Mouse (Mus musculus): ENCODE measurements around the gene Diras2.
A peak's percentile ranks its signal among the peaks of the same experiment; 100 is the strongest.
"Not testable (repeated sequence)": the region's sequence is repeated elsewhere in the genome, so short reads cannot be mapped to it uniquely, and the experiment has no call there.

Gene Diras2

GRCm38 (mm10) chr13:52518377-52518776 is 12.7 kb downstream of the Diras2 start:
- no peak for DNase-seq (ENCODE audit: low spot score)

GRCm38 (mm10) chr13:52517021-52517420 is 14.1 kb downstream of the Diras2 start:
- DNase-seq (ENCODE audit: low spot score) = no peak

GRCm38 (mm10) chr13:52516561-52516960 is 14.5 kb downstream of the Diras2 start:
- no peak for DNase-seq (ENCODE audit: low spot score)

GRCm38 (mm10) chr13:52516051-52516450 is 15.0 kb downstream of the Diras2 start:
- no peak for DNase-seq (ENCODE audit: low spot score)

GRCm38 (mm10) chr13:52513554-52513953 is 17.5 kb downstream of the Diras2 start:
- DNase-seq (ENCODE audit: low spot score) = no peak

GRCm38 (mm10) chr13:52512356-52512755 is 18.7 kb downstream of the Diras2 start:
- no peak for DNase-seq (ENCODE audit: low spot score)

GRCm38 (mm10) chr13:52510172-52510880 is 20.8 kb downstream of the Diras2 start:
- no peak for DNase-seq (ENCODE audit: low spot score)

GRCm38 (mm10) chr13:52507460-52508293 is 23.4 kb downstream of the Diras2 start:
- DNase-seq (ENCODE audit: low spot score) = no peak

- DNase-seq (ENCODE audit: low spot score) = not testable (repeated sequence)
These were observed 24.3 kb downstream of the Diras2 start for GRCm38 (mm10) chr13:52506822-52507221.

GRCm38 (mm10) chr13:52505683-52506285 is 25.3 kb downstream of the Diras2 start:
- DNase-seq (ENCODE audit: low spot score) = not testable (repeated sequence)

GRCm38 (mm10) chr13:52501686-52502085 is 29.4 kb downstream of the Diras2 start:
- peak; percentile 41 for DNase-seq (ENCODE audit: low spot score)

- DNase-seq (ENCODE audit: low spot score) = no peak
These were observed 34.0 kb downstream of the Diras2 start for GRCm38 (mm10) chr13:52497029-52497550.

- no peak for DNase-seq (ENCODE audit: low spot score)
These were observed 42.3 kb downstream of the Diras2 start for GRCm38 (mm10) chr13:52488821-52489220.

GRCm38 (mm10) chr13:52484064-52484463 is 47.0 kb downstream of the Diras2 start:
- no peak for DNase-seq (ENCODE audit: low spot score)

- DNase-seq (ENCODE audit: low spot score) = no peak
These were observed 49.3 kb downstream of the Diras2 start for GRCm38 (mm10) chr13:52481786-52482185.

- no peak for DNase-seq (ENCODE audit: low spot score)
These were observed 51.9 kb downstream of the Diras2 start for GRCm38 (mm10) chr13:52479146-52479545.

GRCm38 (mm10) chr13:52476998-52477601 is 54.0 kb downstream of the Diras2 start:
- no peak for DNase-seq (ENCODE audit: low spot score)

GRCm38 (mm10) chr13:52476222-52476621 is 54.9 kb downstream of the Diras2 start:
- no peak for DNase-seq (ENCODE audit: low spot score)

- no peak for DNase-seq (ENCODE audit: low spot score)
These were observed 55.8 kb downstream of the Diras2 start for GRCm38 (mm10) chr13:52475264-52475663.

- DNase-seq (ENCODE audit: low spot score) = no peak
These were observed 56.3 kb downstream of the Diras2 start for GRCm38 (mm10) chr13:52474807-52475206.

- peak; percentile 46 for DNase-seq (ENCODE audit: low spot score)
These were observed 61.0 kb downstream of the Diras2 start for GRCm38 (mm10) chr13:52469795-52470690.

Measured in urinary bladder, postnatal 14 days (tissue).